Mouse (Mus musculus): ENCODE results near the gene Rybp. TPM values are rescaled to one million over a fixed set of nuclear protein-coding genes. Genes with fewer than 3 reads are reported as not detected.

Rybp gene
- total and polyA plus RNA-seq, 3 experiments = 9.1 to 12.6 (median 10.7) TPM

- TF ChIP-seq POLR2A (IDR thresholded peaks at IDR 0.05; ENCODE audit: insufficient read depth, low read depth, low read length) = no peak
- TF ChIP-seq CTCF (IDR thresholded peaks at IDR 0.05) = no peak
- TF ChIP-seq EP300 (IDR thresholded peaks at IDR 0.05; ENCODE audit: insufficient read depth, low read depth, low read length) = no peak
- H3K4me3 ChIP-seq = no peak overlapping the region
- no peak overlapping the region for H3K27ac ChIP-seq
- intact Hi-C loops (cut with DNase I) = no loop called here
- peaks cover 4% of the 10 kb centered on the region for H3K36me3 ChIP-seq (ENCODE audit: control insufficient read depth, insufficient read depth, low read length)
- WGBS = 65% methylated on average over 3 of the region's 3 CpGs
- H3K79me2 ChIP-seq (replicated peaks; ENCODE audit: control insufficient read depth, insufficient read depth, low read length) = no peaks in the 10 kb centered on the region; the same call in 1 of the 2 replicates
- H3K4me1 ChIP-seq (ENCODE audit: control insufficient read depth, insufficient read depth, low read length) = peaks cover 5% of the 10 kb centered on the region
- H3K9ac ChIP-seq (ENCODE audit: low read depth, low read length) = no peak overlapping the region
- DNase-seq = no peak
- H3K27me3 ChIP-seq (ENCODE audit: control insufficient read depth, insufficient read depth, low read length) = no peaks in the 10 kb centered on the region
These were observed 15.3 kb downstream of the Rybp start for GRCm38 (mm10) chr6:100271992-100272391.

GRCm38 (mm10) chr6:100270765-100271164 is 16.5 kb downstream of the Rybp start:
- Histone ChIP-seq H3K9ac (ENCODE audit: low read depth, low read length) (no peak overlapping the region), H3K36me3 (ENCODE audit: control insufficient read depth, insufficient read depth, low read length) (peaks cover 4% of the 10 kb centered on the region), H3K4me1 (ENCODE audit: control insufficient read depth, insufficient read depth, low read length) (peaks cover 5% of the 10 kb centered on the region), H3K4me3 (no peak overlapping the region), H3K27me3 (ENCODE audit: control insufficient read depth, insufficient read depth, low read length) (no peaks in the 10 kb centered on the region), H3K79me2 (replicated peaks; ENCODE audit: control insufficient read depth, insufficient read depth, low read length) (peaks cover 2% of the 10 kb centered on the region; the same call in 1 of the 2 replicates), H3K27ac (no peak overlapping the region)
- TF ChIP-seq EP300 (IDR thresholded peaks at IDR 0.05; ENCODE audit: insufficient read depth, low read depth, low read length) (no peak), POLR2A (IDR thresholded peaks at IDR 0.05; ENCODE audit: insufficient read depth, low read depth, low read length) (no peak), CTCF (IDR thresholded peaks at IDR 0.05) (no peak)
- 74% methylated on average over 2 of the region's 2 CpGs for WGBS
- no peak for DNase-seq
- intact Hi-C loops (cut with DNase I) = no loop called here

GRCm38 (mm10) chr6:100259607-100260006 is 27.7 kb downstream of the Rybp start:
- Histone ChIP-seq H3K4me3 (no peak overlapping the region), H3K79me2 (replicated peaks; ENCODE audit: control insufficient read depth, insufficient read depth, low read length) (peaks cover 3% of the 10 kb centered on the region), H3K27ac (no peak overlapping the region), H3K36me3 (ENCODE audit: control insufficient read depth, insufficient read depth, low read length) (peaks cover 4% of the 10 kb centered on the region), H3K27me3 (ENCODE audit: control insufficient read depth, insufficient read depth, low read length) (no peaks in the 10 kb centered on the region), H3K9ac (ENCODE audit: low read depth, low read length) (no peak overlapping the region), H3K4me1 (ENCODE audit: control insufficient read depth, insufficient read depth, low read length) (peaks cover 4% of the 10 kb centered on the region)
- 86% methylated on average over 1 of the region's 1 CpGs for WGBS
- intact Hi-C loops (cut with DNase I) = no loop called here
- no peak for TF ChIP-seq POLR2A (IDR thresholded peaks at IDR 0.05; ENCODE audit: insufficient read depth, low read depth, low read length)
- TF ChIP-seq EP300 (IDR thresholded peaks at IDR 0.05; ENCODE audit: insufficient read depth, low read depth, low read length) = no peak
- no peak for TF ChIP-seq CTCF (IDR thresholded peaks at IDR 0.05)
- DNase-seq = no peak

GRCm38 (mm10) chr6:100258278-100258677 is 29.0 kb downstream of the Rybp start:
- Histone ChIP-seq H3K36me3 (ENCODE audit: control insufficient read depth, insufficient read depth, low read length) (peaks cover 4% of the 10 kb centered on the region), H3K79me2 (replicated peaks; ENCODE audit: control insufficient read depth, insufficient read depth, low read length) (peaks cover 4% of the 10 kb centered on the region), H3K27ac (no peak overlapping the region), H3K4me3 (no peak overlapping the region), H3K9ac (ENCODE audit: low read depth, low read length) (no peak overlapping the region), H3K4me1 (ENCODE audit: control insufficient read depth, insufficient read depth, low read length) (peaks cover 4% of the 10 kb centered on the region), H3K27me3 (ENCODE audit: control insufficient read depth, insufficient read depth, low read length) (no peaks in the 10 kb centered on the region)
- TF ChIP-seq EP300 (IDR thresholded peaks at IDR 0.05; ENCODE audit: insufficient read depth, low read depth, low read length) (no peak), POLR2A (IDR thresholded peaks at IDR 0.05; ENCODE audit: insufficient read depth, low read depth, low read length) (no peak), CTCF (IDR thresholded peaks at IDR 0.05) (no peak)
- no peak for DNase-seq
- intact Hi-C loops (cut with DNase I) = no loop called here

- Histone ChIP-seq H3K4me3 (no peak overlapping the region), H3K27me3 (ENCODE audit: control insufficient read depth, insufficient read depth, low read length) (no peaks in the 10 kb centered on the region), H3K9ac (ENCODE audit: low read depth, low read length) (no peak overlapping the region), H3K79me2 (replicated peaks; ENCODE audit: control insufficient read depth, insufficient read depth, low read length) (peaks cover 6% of the 10 kb centered on the region), H3K36me3 (ENCODE audit: control insufficient read depth, insufficient read depth, low read length) (no peaks in the 10 kb centered on the region; the same call in 1 of the 2 replicates), H3K4me1 (ENCODE audit: control insufficient read depth, insufficient read depth, low read length) (peaks cover 2% of the 10 kb centered on the region; the same call in 1 of the 2 replicates), H3K27ac (no peak overlapping the region)
- no peak for TF ChIP-seq EP300 (IDR thresholded peaks at IDR 0.05; ENCODE audit: insufficient read depth, low read depth, low read length)
- no peak for TF ChIP-seq POLR2A (IDR thresholded peaks at IDR 0.05; ENCODE audit: insufficient read depth, low read depth, low read length)
- no peak for TF ChIP-seq CTCF (IDR thresholded peaks at IDR 0.05)
- DNase-seq = no peak
- intact Hi-C loops (cut with DNase I) = no loop called here
- 65% methylated on average over 1 of the region's 1 CpGs for WGBS
These were observed 31.9 kb downstream of the Rybp start for GRCm38 (mm10) chr6:100255411-100255810.

GRCm38 (mm10) chr6:100254671-100255070 is 32.6 kb downstream of the Rybp start:
- no peak for TF ChIP-seq POLR2A (IDR thresholded peaks at IDR 0.05; ENCODE audit: insufficient read depth, low read depth, low read length)
- TF ChIP-seq EP300 (IDR thresholded peaks at IDR 0.05; ENCODE audit: insufficient read depth, low read depth, low read length) = no peak
- no peak for TF ChIP-seq CTCF (IDR thresholded peaks at IDR 0.05)
- Histone ChIP-seq H3K27me3 (ENCODE audit: control insufficient read depth, insufficient read depth, low read length) (no peaks in the 10 kb centered on the region), H3K79me2 (replicated peaks; ENCODE audit: control insufficient read depth, insufficient read depth, low read length) (peaks cover 6% of the 10 kb centered on the region), H3K36me3 (ENCODE audit: control insufficient read depth, insufficient read depth, low read length) (no peaks in the 10 kb centered on the region; the same call in 1 of the 2 replicates), H3K4me1 (ENCODE audit: control insufficient read depth, insufficient read depth, low read length) (peaks cover 2% of the 10 kb centered on the region), H3K4me3 (no peak overlapping the region), H3K9ac (ENCODE audit: low read depth, low read length) (no peak overlapping the region), H3K27ac (no peak overlapping the region)
- DNase-seq = no peak
- intact Hi-C loops (cut with DNase I) = no loop called here
- WGBS = 64% methylated on average over 1 of the region's 1 CpGs
